Mouse (Mus musculus) yolk sac, embryonic 10.5 days (tissue): ENCODE data around the gene Txlnb.
A peak's percentile ranks its signal among the peaks of the same experiment; 100 is the strongest.
"Not testable (repeated sequence)": the region's sequence is repeated elsewhere in the genome, so short reads cannot be mapped to it uniquely, and the experiment has no call there.

Experiments
- DNase-seq: peaks from one replicate; pipeline ENCODE4 v3.0.0-alpha.2; 2017; ENCODE audit warnings: low spot score

The Txlnb gene

DNA sequence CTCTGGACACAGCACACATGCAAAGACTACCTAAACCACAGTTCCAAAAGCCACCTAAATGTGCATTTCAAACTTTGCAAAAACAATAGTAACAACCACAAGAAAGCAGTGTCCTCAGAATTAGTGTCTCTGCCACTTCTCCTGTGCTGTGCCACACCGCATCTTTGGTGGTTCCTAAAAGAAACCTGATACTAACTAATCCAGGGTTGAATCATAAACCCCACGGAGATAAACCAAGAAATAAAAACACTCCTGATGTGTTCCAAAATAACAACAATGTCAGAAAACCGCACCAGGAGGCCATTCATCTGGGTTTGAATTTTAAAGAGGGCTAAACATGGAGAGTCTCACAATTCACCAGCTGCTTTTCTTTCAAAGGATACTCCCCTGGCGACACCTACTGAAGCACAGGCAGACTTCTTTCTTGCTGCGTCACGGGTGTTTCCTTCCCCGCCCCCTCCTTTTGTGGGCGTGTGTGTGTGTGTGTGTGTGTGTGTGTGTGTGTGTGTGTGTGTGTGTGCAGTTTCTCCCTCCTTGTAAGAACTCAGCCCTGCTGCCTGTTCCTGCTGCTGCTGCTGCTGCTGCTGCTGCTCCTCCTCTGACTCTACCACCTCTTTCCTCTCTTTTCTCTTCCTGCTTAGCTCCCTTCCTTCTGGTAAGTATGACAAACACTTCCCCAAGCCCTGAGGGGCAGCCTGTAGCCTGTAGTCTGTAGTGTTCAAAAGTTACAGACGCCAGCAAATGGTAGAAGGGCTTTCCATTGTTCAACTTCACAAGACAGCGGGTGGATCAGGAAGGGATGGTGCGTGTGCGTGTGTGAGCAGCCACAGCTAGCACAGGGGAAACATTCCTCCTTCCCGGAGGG is at the start of gene Txlnb:
Gene Txlnb (plus strand): TSS at position 460 of the 865 bp plus-strand sequence.
- peak; percentile 77 for DNase-seq

- no peak for DNase-seq
Observed at GRCm38 (mm10) chr10:17752478-17752877, 43.5 kb upstream of the Txlnb start.

GRCm38 (mm10) chr10:17759772-17760171 is 36.3 kb upstream of the Txlnb start:
- no peak for DNase-seq

DNA sequence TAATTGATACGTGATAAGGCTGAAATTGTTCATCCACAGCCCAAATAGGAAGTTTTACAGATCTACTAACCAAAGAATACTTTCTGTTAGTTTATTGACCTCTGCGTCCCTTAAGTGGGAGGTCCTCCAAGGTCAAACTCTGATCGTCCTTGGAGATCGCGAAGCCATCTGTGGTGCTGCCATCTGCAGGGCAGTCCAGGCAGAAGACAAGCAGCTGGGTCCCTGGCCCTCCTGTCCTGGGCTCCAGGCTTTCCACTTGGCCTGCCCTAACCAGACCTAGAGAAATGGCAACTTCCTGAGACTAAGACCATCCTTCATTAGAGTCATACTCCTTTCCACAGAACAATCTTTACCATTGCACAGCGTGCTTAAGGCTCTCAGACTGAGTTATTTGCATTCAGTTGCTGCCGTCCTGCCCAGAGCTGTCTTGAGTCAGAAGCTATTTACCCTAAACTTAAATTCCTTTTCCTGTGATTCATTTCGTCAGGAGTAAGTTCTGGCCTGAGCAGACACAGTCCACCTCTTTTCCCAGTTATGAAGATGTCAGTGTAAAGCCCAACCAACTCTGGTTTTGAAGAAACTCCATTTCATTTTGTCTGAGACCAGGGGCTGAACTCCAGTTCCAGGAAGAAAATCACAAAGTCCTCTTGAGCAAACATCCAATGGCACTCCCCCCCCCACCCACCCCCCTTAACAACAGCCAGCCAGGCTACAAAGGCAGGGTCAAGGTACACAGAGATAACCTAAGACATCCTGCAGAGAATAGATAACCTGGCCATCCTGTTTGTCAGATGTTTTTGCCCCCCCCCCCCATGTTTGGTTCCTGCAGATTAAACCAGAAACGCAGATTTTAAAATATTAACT is 35.0 kb upstream of the Txlnb start:
- peak; percentile 90 for DNase-seq

- no peak for DNase-seq
Observed at GRCm38 (mm10) chr10:17761652-17762051, 34.4 kb upstream of the Txlnb start.

GRCm38 (mm10) chr10:17762946-17763345 is 33.1 kb upstream of the Txlnb start:
- DNase-seq: no peak

DNA sequence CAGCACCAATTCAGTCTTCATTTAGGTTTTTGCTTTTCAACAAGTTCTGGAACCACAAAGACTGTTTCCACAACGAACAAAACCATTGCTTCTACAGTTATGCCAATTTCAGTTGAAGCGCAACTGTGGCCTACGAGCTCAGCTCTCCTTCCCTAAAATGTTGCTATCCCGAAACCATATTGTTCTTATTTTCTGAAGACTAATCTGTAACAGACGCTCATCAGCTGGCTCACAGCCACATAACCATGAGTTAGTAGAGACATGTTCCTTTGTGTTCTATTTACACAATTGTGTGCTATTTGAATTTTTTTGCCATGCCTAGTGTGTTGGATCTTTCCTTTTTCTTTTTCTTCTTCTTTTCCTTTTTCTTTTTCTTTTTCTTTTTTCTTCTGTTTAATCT is 26.2 kb upstream of the Txlnb start:
- no peak for DNase-seq

- no peak for DNase-seq
Observed at GRCm38 (mm10) chr10:17772364-17772763, 23.7 kb upstream of the Txlnb start.

DNA sequence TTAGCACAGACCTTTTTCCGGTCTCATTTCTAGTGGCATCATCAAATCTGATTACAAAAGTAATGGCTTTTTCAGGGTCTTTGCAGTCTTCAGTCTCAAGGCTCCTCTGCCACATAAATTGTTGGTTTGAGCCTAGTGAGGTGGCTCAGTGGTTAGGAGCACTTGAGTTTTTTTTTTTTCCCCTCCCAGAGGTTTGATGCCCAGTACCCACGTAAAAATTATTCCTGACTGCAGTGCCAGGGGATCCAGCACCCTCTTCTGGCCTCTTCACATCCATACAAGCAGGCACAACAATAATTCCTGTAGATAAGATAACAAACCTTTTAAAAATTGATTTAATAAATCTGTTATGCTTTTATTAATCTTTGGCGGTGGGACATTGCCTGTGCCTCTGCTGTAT is 21.7 kb upstream of the Txlnb start:
- DNase-seq: no peak

DNA sequence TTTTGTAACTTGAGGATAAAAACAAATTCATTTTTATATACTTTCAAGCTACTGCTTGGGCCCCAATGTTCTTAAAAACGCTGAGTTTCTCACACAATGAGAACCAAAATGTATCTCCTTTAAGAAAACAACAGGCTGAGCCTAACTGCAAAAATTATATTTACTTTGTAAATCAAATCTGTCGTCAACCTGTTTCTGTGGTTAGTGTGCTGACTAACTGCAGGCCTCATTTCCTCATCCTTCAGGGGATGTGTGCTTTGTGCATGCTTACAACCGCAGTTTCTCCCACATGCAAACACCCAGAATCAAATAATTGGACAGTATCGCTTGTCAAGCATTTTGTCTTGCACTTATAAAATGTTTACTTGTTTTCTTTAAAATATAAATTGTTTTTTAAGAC is 20.9 kb upstream of the Txlnb start:
- DNase-seq: no peak

GRCm38 (mm10) chr10:17776684-17777083 is 19.3 kb upstream of the Txlnb start:
- not testable (repeated sequence) for DNase-seq

DNA sequence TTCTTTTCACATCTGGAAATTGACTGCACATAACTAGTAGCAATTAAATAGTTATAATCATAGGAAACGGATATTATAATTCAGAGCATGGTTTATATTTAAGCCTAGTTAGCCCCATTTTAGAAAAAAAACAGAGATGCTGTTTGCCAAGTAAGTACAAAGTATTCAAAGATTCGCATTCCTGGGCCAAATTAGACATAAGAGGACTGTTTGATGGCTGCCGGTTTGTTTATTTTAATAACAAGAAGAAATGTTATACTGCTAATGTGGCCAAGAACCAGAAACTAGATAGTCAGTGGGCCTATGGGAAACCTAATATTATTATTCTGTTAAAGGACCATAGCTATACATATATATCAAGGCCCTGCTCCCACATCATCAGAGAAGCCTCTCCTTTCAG is 9.3 kb upstream of the Txlnb start:
- no peak for DNase-seq

- DNase-seq: no peak
Observed at GRCm38 (mm10) chr10:17787938-17788337, 8.1 kb upstream of the Txlnb start.

DNA sequence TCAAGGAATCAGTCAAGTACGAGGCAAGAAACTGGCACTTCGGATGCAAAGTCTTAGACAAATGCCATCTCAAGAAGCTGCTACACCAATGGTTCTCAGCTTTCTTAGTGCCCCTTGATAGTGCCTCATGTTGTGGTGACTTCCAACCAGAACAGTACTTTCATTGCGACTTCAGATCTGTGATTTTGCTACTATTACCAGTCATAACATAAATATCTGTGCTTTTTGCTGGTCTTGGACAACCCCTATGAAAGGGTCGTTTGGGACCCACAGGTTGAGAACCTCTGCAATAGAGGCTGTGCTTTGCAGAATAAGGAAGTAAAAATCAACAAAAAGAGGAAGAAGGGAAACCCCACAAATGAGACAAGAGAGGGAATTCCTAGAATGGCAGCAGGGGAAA is 7.7 kb upstream of the Txlnb start:
- no peak for DNase-seq

DNA sequence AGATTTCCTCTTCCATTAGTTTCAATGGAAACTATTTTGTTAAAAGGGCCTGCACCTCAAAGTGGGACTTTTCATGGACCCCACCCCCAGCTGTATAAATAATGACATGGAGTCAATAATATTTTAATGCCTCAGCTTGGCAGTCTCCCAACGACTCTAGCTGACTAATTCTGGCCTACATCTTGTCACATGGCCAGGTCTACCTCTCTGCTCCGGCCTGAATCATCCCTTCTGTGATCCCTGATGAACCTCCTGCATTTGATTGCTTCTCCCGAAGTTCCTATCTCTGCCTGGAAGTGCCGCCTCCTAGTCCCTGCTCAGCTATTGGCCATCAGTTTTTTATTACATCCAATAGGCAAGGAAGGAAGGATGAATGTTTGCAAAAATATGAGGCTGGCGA is 2.1 kb upstream of the Txlnb start:
- DNase-seq: no peak

DNA sequence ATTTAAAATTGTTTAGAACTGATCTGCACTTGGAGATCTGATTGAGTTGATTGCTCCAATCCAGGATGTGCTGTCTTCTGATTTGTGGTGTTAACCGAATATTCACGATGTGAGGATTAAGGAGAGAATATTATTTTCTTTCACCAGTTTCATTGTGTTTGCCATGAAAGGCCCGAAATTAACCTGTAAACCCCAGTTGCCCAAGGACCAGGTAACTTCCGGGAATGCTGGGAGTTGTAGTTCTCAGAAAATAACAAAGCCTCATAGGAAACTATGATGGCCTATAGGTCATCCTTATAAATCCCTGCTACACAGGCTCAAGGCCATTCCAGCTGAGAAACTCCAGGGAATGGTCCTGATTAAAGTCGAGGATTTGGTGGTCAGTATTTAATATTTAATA is 1.6 kb upstream of the Txlnb start:
- no peak for DNase-seq

DNA sequence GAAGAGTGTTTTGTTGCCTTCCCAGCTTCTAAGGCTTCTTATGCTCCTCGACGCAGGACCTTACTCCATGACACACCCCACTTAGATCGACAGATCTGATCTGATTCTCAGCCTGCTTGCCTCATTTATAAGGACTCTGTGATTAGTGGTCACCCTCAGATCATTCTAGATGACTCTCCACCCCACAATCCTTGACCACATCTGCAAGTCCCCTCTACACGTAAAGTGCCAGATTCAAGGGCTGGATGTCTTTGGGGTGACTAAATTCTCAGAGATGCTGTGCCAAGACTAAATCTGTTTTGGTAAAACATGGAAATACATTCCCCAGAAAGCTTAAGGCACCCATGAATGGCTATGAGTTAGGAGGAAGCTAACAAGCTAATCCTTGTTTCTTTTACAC is 799 bp upstream of the Txlnb start:
- no peak for DNase-seq

DNA sequence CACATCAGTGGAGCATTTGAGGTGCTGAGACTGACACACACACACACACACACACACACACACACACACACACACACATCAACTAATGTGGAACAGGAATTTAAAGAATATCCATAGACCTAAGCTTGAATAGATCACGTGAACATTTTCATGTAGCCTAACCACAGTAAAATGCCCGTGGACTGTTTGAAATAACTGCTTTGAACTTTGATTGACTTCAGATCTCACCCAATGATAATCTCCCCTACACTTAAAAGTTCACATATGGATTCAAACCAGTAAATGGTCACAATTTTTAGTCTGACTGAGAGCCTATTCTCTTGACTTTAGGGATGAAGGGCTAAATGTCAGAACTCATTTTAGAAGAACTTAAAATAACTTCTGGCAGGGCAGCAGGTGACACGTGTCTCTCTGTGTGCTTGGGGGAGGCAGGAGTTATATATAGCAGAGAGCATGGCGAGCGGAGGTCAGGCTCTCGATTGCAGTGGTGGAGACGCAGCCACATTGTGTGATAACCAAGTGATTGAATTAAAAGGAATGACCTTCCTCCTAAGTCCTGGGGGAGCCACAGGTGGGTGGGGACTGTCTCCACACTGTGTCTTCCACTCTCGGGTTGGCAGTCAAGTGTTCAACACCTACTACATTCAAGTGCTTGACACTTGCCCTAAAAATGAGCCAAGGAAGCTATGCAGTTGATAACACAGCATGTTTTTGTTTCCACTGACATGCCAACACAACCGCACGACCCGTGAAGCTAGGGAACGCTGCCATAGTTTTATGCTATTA is 1.0 kb downstream of the Txlnb start:
- DNase-seq: no peak

DNA sequence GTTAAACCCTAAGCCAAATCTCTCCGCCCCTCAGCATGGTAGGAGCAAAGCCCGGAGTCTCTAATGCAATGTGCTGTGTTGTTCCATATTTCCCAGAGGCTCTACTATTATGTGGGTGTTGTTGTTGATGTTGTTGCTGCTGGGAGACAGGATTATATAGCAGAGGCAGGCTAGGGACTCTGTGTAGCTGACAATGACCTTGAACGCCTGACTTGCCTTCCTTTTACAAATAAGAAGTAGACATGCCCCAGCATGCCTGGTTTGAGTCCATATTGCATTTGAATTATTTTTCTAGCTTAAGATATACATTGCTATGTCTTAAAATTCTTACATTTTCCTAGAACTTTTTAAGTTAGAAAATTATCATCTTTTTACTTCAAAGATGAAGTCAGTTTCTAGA is 1.7 kb downstream of the Txlnb start:
- no peak for DNase-seq

DNA sequence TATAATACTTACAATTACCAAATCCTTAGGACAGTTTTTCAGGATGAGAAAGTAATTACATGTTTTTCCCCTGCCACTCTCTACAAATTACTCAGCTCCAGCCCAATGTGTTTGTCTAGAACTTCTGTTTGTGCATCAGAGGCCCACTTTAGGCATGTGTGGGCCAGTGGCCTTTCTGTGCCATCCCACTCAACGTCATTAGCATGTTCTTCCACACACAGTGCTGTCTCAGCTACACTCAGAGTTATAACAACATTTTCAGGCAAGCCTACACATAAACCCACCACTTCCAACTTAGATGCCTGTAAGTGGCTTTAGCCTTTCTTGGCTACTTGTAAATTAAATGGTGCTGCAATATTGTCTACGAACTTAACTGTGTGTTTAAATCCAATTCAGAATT is 5.8 kb downstream of the Txlnb start:
- no peak for DNase-seq

DNA sequence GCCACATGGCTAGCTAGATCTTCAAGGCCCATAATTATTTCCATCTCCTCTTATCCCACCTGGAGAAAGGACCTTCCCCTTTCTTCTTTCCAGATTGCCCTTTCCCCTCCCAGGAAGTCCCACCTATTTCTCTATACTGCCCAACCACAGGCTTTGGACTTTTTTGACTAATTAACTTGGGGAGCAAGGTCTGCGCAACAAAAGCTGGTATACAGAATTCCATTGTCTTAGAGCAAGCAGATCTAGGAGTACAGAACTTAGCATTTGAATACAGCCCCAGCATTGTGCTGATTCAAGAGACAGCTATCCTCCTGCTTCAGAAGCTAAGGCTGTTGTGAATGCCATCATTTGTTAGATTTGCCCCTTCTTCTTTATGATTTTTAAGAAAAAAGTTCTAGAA is 12.5 kb downstream of the Txlnb start:
- no peak for DNase-seq

DNA sequence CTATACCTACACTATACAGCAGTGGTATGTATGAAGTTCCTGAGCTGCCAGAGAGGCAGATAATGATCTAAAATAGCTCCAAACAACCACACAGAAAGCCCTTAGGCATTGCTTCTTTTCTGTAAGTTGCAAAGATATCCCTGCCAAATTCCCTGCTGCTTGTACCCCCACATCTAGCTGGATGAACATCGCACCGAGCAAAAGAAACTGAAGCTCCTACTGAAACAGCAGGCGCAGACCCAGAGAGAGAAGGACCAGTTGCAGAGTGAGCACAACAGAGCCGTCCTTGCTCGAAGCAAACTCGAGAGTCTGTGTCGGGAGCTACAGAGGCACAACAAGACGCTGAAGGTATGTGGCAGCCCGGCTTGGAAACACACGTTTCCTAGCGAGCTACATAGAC is 19.0 kb downstream of the Txlnb start:
- DNase-seq: no peak
